Mouse (Mus musculus) monocyte, adult 5-6 weeks (primary cell): Measurements from ENCODE around the gene Rnf220. TPM values are rescaled to one million over a fixed set of nuclear protein-coding genes. Genes with fewer than 3 reads are reported as not detected.
A peak's percentile ranks its signal among the peaks of the same experiment; 100 is the strongest.

ENCODE experiments used
- ATAC-seq: fragments of 153-309, 156-312 bp; replicated peaks from 2 replicates; pipeline ENCODE4 v1.8.0; 2017; ENCODE audit warnings: mild to moderate bottlenecking; ENCODE audit not compliant: low TSS enrichment, insufficient number of reproducible peaks, severe bottlenecking, poor library complexity, low FRiP score
- total RNA-seq: library from RNA; stranded (forward); fragments of 200-1000, 200-491, 200-594 nt; gene quantifications from 3 replicates; pipeline ENCODE4 v1.2.3, GENCODE M21; 2017

The Rnf220 gene
- total RNA-seq, 1 experiment from 2014 or later = 106 TPM

GRCm38 (mm10) chr4:117229590-117229989 lies 267.3 kb downstream of the Rnf220 start:
- ATAC-seq = no peak

- no peak for ATAC-seq
Measured at GRCm38 (mm10) chr4:117225250-117225649, 271.6 kb downstream of the Rnf220 start.

DNA sequence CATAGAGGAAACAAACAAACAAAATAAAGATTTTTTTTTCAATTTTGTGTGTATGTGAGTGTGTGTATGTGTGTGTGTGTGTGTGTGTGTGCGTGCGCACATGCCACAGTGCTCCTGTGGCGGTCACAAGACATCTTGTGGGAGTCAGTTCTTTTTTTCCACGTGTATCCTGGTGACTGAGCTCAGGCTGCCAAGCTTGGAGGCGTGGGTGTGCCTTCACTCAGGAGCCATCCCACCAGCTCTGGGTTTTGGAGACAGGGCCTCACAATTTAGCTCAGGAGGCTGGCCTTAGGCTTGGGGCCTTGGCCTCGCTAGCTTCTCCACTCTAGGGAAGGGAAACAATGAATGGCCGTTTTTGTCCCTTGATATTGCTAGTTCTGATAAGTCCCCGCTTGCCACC lies 272.7 kb downstream of the Rnf220 start:
- no peak for ATAC-seq

GRCm38 (mm10) chr4:117223001-117223400 lies 273.9 kb downstream of the Rnf220 start:
- ATAC-seq = 0 out of 2 replicates have a peak, but pooled peaks have one; percentile 16

- no peak for ATAC-seq
Measured at GRCm38 (mm10) chr4:117221836-117222235, 275.0 kb downstream of the Rnf220 start.

Other genes starting within 250 kb of the Rnf220 start
- 0.29 TPM in 1 of 3 replicates, not detected in the others for gene Tmem53, start 245.1 kb downstream of the Rnf220 start, total RNA-seq
- not detected in 3 replicates for gene Armh1, start 244.9 kb downstream of the Rnf220 start, total RNA-seq
- gene Eri3, start 53.3 kb upstream of the Rnf220 start, total RNA-seq = 10.0 to 57.7 TPM (median 14.9 TPM) in 3 replicates
- 18.1 to 30.9 TPM (median 23.9 TPM) in 3 replicates for gene Dmap1, start 185.2 kb upstream of the Rnf220 start, total RNA-seq
- gene Gm12845, start 227.4 kb upstream of the Rnf220 start, total RNA-seq = not detected in 3 replicates